Comparison of ENCODE assay signal across 18 mouse cellular contexts in genomic region chr10:96871559-96872160, GRCm38 (mm10).
DNase-seq lines count a peak whose midpoint lies in the region; ATAC-seq and TF ChIP-seq lines count a peak whose summit lies in the region.
"Had no signal": no experiment of that assay in that cellular context is flagged by ENCODE, and none has a peak within 500 bp of the region (broad histone marks: within the 10 kb centered on the region; RNA-seq: fewer than 3 reads in every experiment).

No protein-coding gene starts in this region.

- no peaks in the 10 kb centered on the region for H3K9me3 ChIP-seq in midbrain, embryonic 16.5 days (replicated peaks; ENCODE audit: control insufficient read depth, low read length, poor library complexity, severe bottlenecking)
- H3K9me3 ChIP-seq: heart, embryonic 15.5 days; hindbrain, embryonic 15.5 days; limb, embryonic 12.5 days; neural tube, embryonic 15.5 days had no signal

- 90% methylated on average over 7 of the region's 7 CpGs for WGBS in midbrain, embryonic 16.5 days

- TF ChIP-seq CTCF in gastrocnemius, adult 2 months (IDR thresholded peaks at IDR 0.05): no peak

- no peak overlapping the region for H3K27ac ChIP-seq in gastrocnemius, adult 2 months
- H3K27ac ChIP-seq in midbrain, embryonic 16.5 days (ENCODE audit: low read length): no peak overlapping the region
- H3K27ac ChIP-seq: heart, embryonic 15.5 days; hindbrain, embryonic 15.5 days; kidney, postnatal 0 days; limb, embryonic 12.5 days; neural tube, embryonic 15.5 days had no signal

- H3K9ac ChIP-seq in midbrain, embryonic 16.5 days (ENCODE audit: low read depth, low read length): no peak overlapping the region
- H3K9ac ChIP-seq: forebrain, postnatal 0 days; heart, embryonic 15.5 days; hindbrain, embryonic 15.5 days; limb, embryonic 12.5 days; liver, postnatal 0 days; neural tube, embryonic 15.5 days had no signal

- H3K27me3 ChIP-seq in midbrain, embryonic 16.5 days (ENCODE audit: control insufficient read depth, insufficient read depth, low read depth, low read length): no peaks in the 10 kb centered on the region
- H3K27me3 ChIP-seq: heart, embryonic 15.5 days; hindbrain, embryonic 15.5 days; limb, embryonic 12.5 days; neural tube, embryonic 15.5 days had no signal

- peak; percentile 6 to 48 for DNase-seq in adrenal gland, adult (ENCODE audit: inconsistent age in 2 of 2, low spot score in 1 of 2)
- DNase-seq in adrenal gland, postnatal 4 days (ENCODE audit: low spot score in 2 of 2): no peak
- peak; percentile 52 for DNase-seq in urinary bladder, postnatal 14 days (ENCODE audit: low spot score)
- DNase-seq in urinary bladder, postnatal 4 days (ENCODE audit: low spot score in 2 of 2): no peak
- DNase-seq in induced T-regulatory cell, adult 2 months (ENCODE audit: low read depth): peak; percentile 16
- DNase-seq in spleen, postnatal 14 days (ENCODE audit: low spot score in 2 of 2): no peak
- no peak for DNase-seq in gastrocnemius, adult 2 months
- DNase-seq: adrenal gland, adult 8-10 months; forebrain, postnatal 0 days; liver, postnatal 0 days; thymus, adult 2 months had no signal

- no peaks in the 10 kb centered on the region for H3K36me3 ChIP-seq in midbrain, embryonic 16.5 days (ENCODE audit: control insufficient read depth, insufficient read depth, low read length)
- H3K36me3 ChIP-seq: heart, embryonic 15.5 days; hindbrain, embryonic 15.5 days; limb, embryonic 12.5 days; neural tube, embryonic 15.5 days had no signal

- no peak for ATAC-seq in midbrain, embryonic 16.5 days
- ATAC-seq: forebrain, postnatal 0 days; liver, postnatal 0 days had no signal

- intact Hi-C loops in gastrocnemius, adult 2 months (cut with DNase I): no loop called here

- no peak overlapping the region for H3K4me2 ChIP-seq in midbrain, embryonic 16.5 days (ENCODE audit: low read length)
- H3K4me2 ChIP-seq: heart, embryonic 15.5 days; hindbrain, embryonic 15.5 days; limb, embryonic 12.5 days; midbrain, embryonic 11.5 days; neural tube, embryonic 15.5 days had no signal

- H3K4me3 ChIP-seq in gastrocnemius, adult 2 months: no peak overlapping the region
- H3K4me3 ChIP-seq in midbrain, embryonic 16.5 days (ENCODE audit: low read depth, low read length): no peak overlapping the region
- H3K4me3 ChIP-seq: heart, embryonic 15.5 days; hindbrain, embryonic 15.5 days; limb, embryonic 12.5 days; neural tube, embryonic 15.5 days had no signal

- no peaks in the 10 kb centered on the region for H3K4me1 ChIP-seq in midbrain, embryonic 16.5 days (ENCODE audit: control insufficient read depth, insufficient read depth, low read length)
- H3K4me1 ChIP-seq: heart, embryonic 15.5 days; hindbrain, embryonic 15.5 days; neural tube, embryonic 15.5 days had no signal

Comparison
In these comparisons a context has a peak if more than half of its experiments do, and no peak if none do; other contexts are left out.
1. DNase-seq: peak in adrenal gland, adult (2 of 2), urinary bladder, postnatal 14 days (single experiment) and induced T-regulatory cell, adult 2 months (single experiment); none in adrenal gland, postnatal 4 days (0 of 2), urinary bladder, postnatal 4 days (0 of 2), spleen, postnatal 14 days (0 of 2) and gastrocnemius, adult 2 months (single experiment).